31 mouse cellular contexts compared by ENCODE assay signal in the genomic region with DNA sequence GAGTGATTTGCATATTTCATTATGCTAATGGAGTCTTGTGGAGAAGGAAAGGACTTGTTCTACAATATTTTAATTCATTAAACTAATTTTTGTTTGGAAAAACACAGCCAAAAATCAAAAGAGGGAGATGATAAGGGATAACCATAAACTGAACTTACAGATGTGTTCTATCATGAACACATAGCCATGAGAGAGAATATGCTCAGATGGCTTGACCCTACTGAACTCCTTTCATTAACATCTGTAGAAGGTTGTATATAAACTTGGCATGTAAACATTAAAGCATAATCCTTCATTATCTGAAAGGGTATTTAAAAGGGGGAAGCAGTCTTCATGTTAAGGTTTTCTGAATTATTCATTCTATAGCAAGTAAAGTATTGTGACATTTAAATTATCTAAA.
"Had no signal": no experiment of that assay in that cellular context is flagged by ENCODE, and none has a peak within 500 bp of the region (broad histone marks: within the 10 kb centered on the region; RNA-seq: fewer than 3 reads in every experiment).

No protein-coding gene starts in this region.

- H3K9me3 ChIP-seq: limb, embryonic 10.5 days; limb, embryonic 12.5 days; limb, embryonic 13.5 days; limb, embryonic 15.5 days; liver, embryonic 12.5 days; liver, embryonic 13.5 days; liver, embryonic 15.5 days; lung, embryonic 15.5 days; megakaryocyte, embryonic 14.5 days; midbrain, embryonic 10.5 days; midbrain, embryonic 12.5 days; midbrain, embryonic 13.5 days; midbrain, embryonic 15.5 days; neural tube, embryonic 12.5 days had no signal

- H3K27me3 ChIP-seq: limb, embryonic 12.5 days; limb, embryonic 13.5 days; limb, embryonic 15.5 days; liver, embryonic 12.5 days; liver, embryonic 13.5 days; liver, embryonic 15.5 days; lung, embryonic 15.5 days; megakaryocyte, embryonic 14.5 days; midbrain, embryonic 12.5 days; midbrain, embryonic 13.5 days; midbrain, embryonic 15.5 days; neural tube, embryonic 12.5 days had no signal

- H3K4me3 ChIP-seq: left cerebral cortex, adult 2 months; limb, embryonic 10.5 days; limb, embryonic 12.5 days; limb, embryonic 13.5 days; limb, embryonic 15.5 days; liver, embryonic 12.5 days; liver, embryonic 13.5 days; liver, embryonic 15.5 days; lung, embryonic 15.5 days; megakaryocyte, embryonic 14.5 days; midbrain, embryonic 10.5 days; midbrain, embryonic 12.5 days; midbrain, embryonic 13.5 days; midbrain, embryonic 15.5 days; myocyte; neural tube, embryonic 12.5 days had no signal

- H3K4me1 ChIP-seq: limb, embryonic 10.5 days; limb, embryonic 12.5 days; limb, embryonic 13.5 days; limb, embryonic 15.5 days; liver, embryonic 12.5 days; liver, embryonic 13.5 days; liver, embryonic 15.5 days; lung, embryonic 15.5 days; megakaryocyte, embryonic 14.5 days; midbrain, embryonic 12.5 days; midbrain, embryonic 13.5 days; midbrain, embryonic 15.5 days; neural tube, embryonic 12.5 days had no signal

- H3K36me3 ChIP-seq: limb, embryonic 10.5 days; limb, embryonic 12.5 days; limb, embryonic 13.5 days; limb, embryonic 15.5 days; liver, embryonic 12.5 days; liver, embryonic 13.5 days; liver, embryonic 15.5 days; lung, embryonic 15.5 days; midbrain, embryonic 10.5 days; midbrain, embryonic 12.5 days; midbrain, embryonic 13.5 days; midbrain, embryonic 15.5 days; neural tube, embryonic 12.5 days had no signal

- H3K9ac ChIP-seq: limb, embryonic 12.5 days; limb, embryonic 13.5 days; limb, embryonic 15.5 days; liver, embryonic 12.5 days; liver, embryonic 13.5 days; liver, embryonic 14.5 days; liver, embryonic 15.5 days; liver, postnatal 0 days; lung, embryonic 15.5 days; midbrain, embryonic 12.5 days; midbrain, embryonic 13.5 days; midbrain, embryonic 15.5 days; neural tube, embryonic 12.5 days had no signal

- DNase-seq: left cerebral cortex, postnatal 4 days; liver; liver, embryonic 13.5 days; liver, postnatal 0 days; lung, adult 18-20 months; lung, adult 2 months; lung, postnatal 10 days; lung, postnatal 14 days; lung, postnatal 36 days; midbrain, embryonic 14.5 days had no signal

- ATAC-seq: liver, embryonic 12.5 days; liver, postnatal 0 days; lung, postnatal 0 days; midbrain, embryonic 13.5 days; midbrain, embryonic 15.5 days; midbrain, embryonic 16.5 days had no signal

- H3K27ac ChIP-seq: left cerebral cortex, adult 2 months; limb, embryonic 10.5 days; limb, embryonic 12.5 days; limb, embryonic 13.5 days; limb, embryonic 15.5 days; liver, embryonic 12.5 days; liver, embryonic 13.5 days; liver, embryonic 14.5 days; liver, embryonic 15.5 days; lung, embryonic 15.5 days; macrophage; midbrain, embryonic 10.5 days; midbrain, embryonic 12.5 days; midbrain, embryonic 13.5 days; midbrain, embryonic 15.5 days; neural tube, embryonic 12.5 days had no signal

- H3K4me2 ChIP-seq: limb, embryonic 12.5 days; limb, embryonic 13.5 days; limb, embryonic 15.5 days; liver, embryonic 11.5 days; liver, embryonic 12.5 days; liver, embryonic 13.5 days; liver, embryonic 15.5 days; lung, embryonic 15.5 days; midbrain, embryonic 11.5 days; midbrain, embryonic 12.5 days; midbrain, embryonic 13.5 days; midbrain, embryonic 15.5 days; neural tube, embryonic 12.5 days had no signal
